ENCODE assay signal across 9 mouse cellular contexts in genomic region chr4:41097381-41097780, GRCm38 (mm10). TPM values are rescaled to one million over a fixed set of nuclear protein-coding genes. Genes with fewer than 3 reads are reported as not detected.
DNase-seq lines count a peak whose midpoint lies in the region; ATAC-seq and TF ChIP-seq lines count a peak whose summit lies in the region.
"Had no signal": no experiment of that assay in that cellular context is flagged by ENCODE, and none has a peak within 500 bp of the region (broad histone marks: within the 10 kb centered on the region; RNA-seq: fewer than 3 reads in every experiment).

No protein-coding gene starts in this region.

- peaks cover 20% of the 10 kb centered on the region for H3K27me3 ChIP-seq in heart, embryonic 15.5 days
- peaks cover 64% of the 10 kb centered on the region for H3K27me3 ChIP-seq in embryonic facial prominence, embryonic 10.5 days (replicated peaks; ENCODE audit: low read depth, poor library complexity, severe bottlenecking)
- peaks cover 20% of the 10 kb centered on the region for H3K27me3 ChIP-seq in midbrain, embryonic 14.5 days (ENCODE audit: control insufficient read depth, insufficient read depth, low read length)

- H3K4me1 ChIP-seq in heart, embryonic 15.5 days (replicated peaks): peaks cover 41% of the 10 kb centered on the region
- peaks cover 36% of the 10 kb centered on the region for H3K4me1 ChIP-seq in embryonic facial prominence, embryonic 10.5 days
- H3K4me1 ChIP-seq in midbrain, embryonic 14.5 days (ENCODE audit: control insufficient read depth, insufficient read depth, low read length): peaks cover 8% of the 10 kb centered on the region; the same call in 1 of the 2 replicates
- peaks cover 3% of the 10 kb centered on the region; the same call in 1 of the 2 replicates for H3K4me1 ChIP-seq in lung, adult 2 months (ENCODE audit: control insufficient read depth, insufficient read depth, low read length)

- no peak for ATAC-seq in heart, embryonic 15.5 days (replicated peaks; ENCODE audit: insufficient number of reproducible peaks, insufficient read depth, low FRiP score, low read depth)
- no peak for ATAC-seq in midbrain, embryonic 14.5 days (ENCODE audit: low FRiP score, low TSS enrichment)

- WGBS in heart, embryonic 15.5 days: 70% methylated on average over 13 of the region's 13 CpGs
- WGBS in embryonic facial prominence, embryonic 10.5 days: 39% methylated on average over 13 of the region's 13 CpGs
- WGBS in midbrain, embryonic 14.5 days: 39% methylated on average over 13 of the region's 13 CpGs
- 68% methylated on average over 13 of the region's 13 CpGs for WGBS in lung, adult 2 months

- H3K9ac ChIP-seq in heart, embryonic 15.5 days: no peak overlapping the region
- H3K9ac ChIP-seq in midbrain, embryonic 14.5 days (replicated peaks; ENCODE audit: low read length): 0 out of 2 replicates have a peak overlapping the region, but pooled peaks have one; percentile 60

- no peak for DNase-seq in heart, adult 9 months (ENCODE audit: low spot score in 2 of 2)
- DNase-seq in embryonic facial prominence, embryonic 10.5 days (ENCODE audit: low spot score): no peak
- DNase-seq in kidney, adult 9 months: peak; percentile 76
- no peak for DNase-seq in midbrain, embryonic 14.5 days
- no peak for DNase-seq in left cerebral cortex, adult 18-20 months (ENCODE audit: low spot score in 2 of 2)
- no peak for DNase-seq in lung, adult 2 months
- DNase-seq in layer of hippocampus, postnatal 36 days: no peak

- no peak for TF ChIP-seq CTCF in lung, adult 2 months (IDR thresholded peaks at IDR 0.05; ENCODE audit: insufficient read depth, low read length)

- H3K4me3 ChIP-seq in heart, embryonic 15.5 days: 0 out of 2 replicates have a peak overlapping the region, but pooled peaks have one; percentile 50
- peak overlapping the region; percentile 62 for H3K4me3 ChIP-seq in embryonic facial prominence, embryonic 10.5 days
- H3K4me3 ChIP-seq in midbrain, embryonic 14.5 days (replicated peaks; ENCODE audit: low read depth, low read length): no peak overlapping the region
- no peak overlapping the region for H3K4me3 ChIP-seq in lung, adult 2 months (replicated peaks; ENCODE audit: extremely low read depth, low read depth, low read length)

- no peak overlapping the region for H3K27ac ChIP-seq in heart, embryonic 15.5 days
- no peak overlapping the region; the same call in 1 of the 2 replicates for H3K27ac ChIP-seq in embryonic facial prominence, embryonic 10.5 days (replicated peaks)
- H3K27ac ChIP-seq in midbrain, embryonic 14.5 days (replicated peaks; ENCODE audit: low read depth, low read length): no peak overlapping the region

- no peaks in the 10 kb centered on the region for H3K9me3 ChIP-seq in heart, embryonic 15.5 days (replicated peaks)
- H3K9me3 ChIP-seq in embryonic facial prominence, embryonic 10.5 days: no peaks in the 10 kb centered on the region
- no peaks in the 10 kb centered on the region for H3K9me3 ChIP-seq in midbrain, embryonic 14.5 days (ENCODE audit: control insufficient read depth, low read length)

- no peaks in the 10 kb centered on the region for H3K36me3 ChIP-seq in heart, embryonic 15.5 days
- H3K36me3 ChIP-seq in embryonic facial prominence, embryonic 10.5 days (replicated peaks): no peaks in the 10 kb centered on the region
- no peaks in the 10 kb centered on the region for H3K36me3 ChIP-seq in midbrain, embryonic 14.5 days (ENCODE audit: control insufficient read depth, insufficient read depth, low read length)

- H3K4me2 ChIP-seq in heart, embryonic 15.5 days: peak overlapping the region; percentile 90; the same call in 1 of the 2 replicates
- H3K4me2 ChIP-seq in midbrain, embryonic 14.5 days (ENCODE audit: low read length): peak overlapping the region; percentile 91; the same call in 1 of the 2 replicates

- no peak for TF ChIP-seq POLR2A in lung, adult 2 months (IDR thresholded peaks at IDR 0.05; ENCODE audit: borderline replicate concordance, extremely low read depth, low read depth, low read length)

RNA-seq across cellular contexts. Expression of gene Aqp3, which starts 0.6 kb away (rescaled TPM):
- polyA plus RNA-seq in heart, embryonic 15.5 days (2015; fragmentation: Nextera tagmentation; extraction: Ambion mirVana): 0.49 and 3.1 TPM in 2 replicates
- polyA plus RNA-seq in embryonic facial prominence, embryonic 10.5 days (2016; fragmentation: Nextera tagmentation; extraction: Ambion mirVana): 2.9 and 4.5 TPM in 2 replicates
- polyA plus RNA-seq in midbrain, embryonic 14.5 days (2014; fragmentation: Nextera tagmentation; extraction: Ambion mirVana): 0.22 TPM in 1 of 2 replicates, not detected in the other
- total RNA-seq in left cerebral cortex, adult 18-20 months (2021): not detected
- 6.1 and 49.9 TPM in 2 replicates for polyA plus RNA-seq in lung, adult 2 months (2012; rRNA removed)
- total RNA-seq in layer of hippocampus, postnatal 36 days (2021): not detected
- total RNA-seq: CH12.LX had no signal

RNA-seq across cellular contexts. Expression of gene Nol6, which starts 26.9 kb away (rescaled TPM):
- polyA plus RNA-seq in heart, embryonic 15.5 days (2015; fragmentation: Nextera tagmentation; extraction: Ambion mirVana): 12.8 and 20.2 TPM in 2 replicates
- 34.5 and 36.8 TPM in 2 replicates for polyA plus RNA-seq in embryonic facial prominence, embryonic 10.5 days (2016; fragmentation: Nextera tagmentation; extraction: Ambion mirVana)
- 35.7 and 38.1 TPM in 2 replicates for polyA plus RNA-seq in midbrain, embryonic 14.5 days (2014; fragmentation: Nextera tagmentation; extraction: Ambion mirVana)
- 10 to 100 TPM; 94.2 to 94.3 TPM for total RNA-seq in left cerebral cortex, adult 18-20 months (2021)
- polyA plus RNA-seq in lung, adult 2 months (2012; rRNA removed): 27.3 and 32.1 TPM in 2 replicates
- 100 to 1,000 TPM in 1 of 2 experiments, 10 to 100 TPM in 1; 96.0 to 103 TPM for total RNA-seq in layer of hippocampus, postnatal 36 days (2021)

RNA-seq across cellular contexts. Expression of gene Ube2r2, which starts 38.2 kb away (rescaled TPM):
- 70.6 and 73.1 TPM in 2 replicates for polyA plus RNA-seq in heart, embryonic 15.5 days (2015; fragmentation: Nextera tagmentation; extraction: Ambion mirVana)
- 95.7 and 96.7 TPM in 2 replicates for polyA plus RNA-seq in embryonic facial prominence, embryonic 10.5 days (2016; fragmentation: Nextera tagmentation; extraction: Ambion mirVana)
- 75.7 and 80.7 TPM in 2 replicates for polyA plus RNA-seq in midbrain, embryonic 14.5 days (2014; fragmentation: Nextera tagmentation; extraction: Ambion mirVana)
- 10 to 100 TPM; 85.2 to 88.4 TPM for total RNA-seq in left cerebral cortex, adult 18-20 months (2021)
- 32.2 and 37.7 TPM in 2 replicates for polyA plus RNA-seq in lung, adult 2 months (2012; rRNA removed)
- total RNA-seq in layer of hippocampus, postnatal 36 days (2021): 10 to 100 TPM; 76.6 to 79.2 TPM

RNA-seq across cellular contexts. Expression of gene Aqp7, which starts 49.4 kb away (rescaled TPM):
- 0.44 and 0.87 TPM in 2 replicates for polyA plus RNA-seq in heart, embryonic 15.5 days (2015; fragmentation: Nextera tagmentation; extraction: Ambion mirVana)
- 0.06 TPM in 1 of 2 replicates, not detected in the other for polyA plus RNA-seq in embryonic facial prominence, embryonic 10.5 days (2016; fragmentation: Nextera tagmentation; extraction: Ambion mirVana)
- 0.16 TPM in 1 of 2 replicates, not detected in the other for polyA plus RNA-seq in midbrain, embryonic 14.5 days (2014; fragmentation: Nextera tagmentation; extraction: Ambion mirVana)
- not detected for total RNA-seq in left cerebral cortex, adult 18-20 months (2021)
- polyA plus RNA-seq in lung, adult 2 months (2012; rRNA removed): 2.6 and 2.9 TPM in 2 replicates
- not detected for total RNA-seq in layer of hippocampus, postnatal 36 days (2021)
- total RNA-seq: CH12.LX had no signal

Comparison
In these comparisons a context has a peak if more than half of its experiments do, and no peak if none do; other contexts are left out.
1. H3K4me3 ChIP-seq: peak in heart, embryonic 15.5 days (single experiment) and embryonic facial prominence, embryonic 10.5 days (single experiment); none in midbrain, embryonic 14.5 days (single experiment) and lung, adult 2 months (single experiment).